Mouse (Mus musculus) lung, adult 2 months (tissue): ENCODE measurements around the gene Fam81b.

Experiments
- CTCF ChIP-seq: fragments of 200-500 bp; IDR thresholded peaks from 2 replicates; pipeline ENCODE4 v1.5.1; 2011; ENCODE audit warnings: mild to moderate bottlenecking, low read length, control low read depth; ENCODE audit not compliant: insufficient read depth
- POLR2A ChIP-seq: fragments of 200-500 bp; IDR thresholded peaks from 2 replicates; pipeline ENCODE4 v1.6.1; 2011; ENCODE audit warnings: low read depth, mild to moderate bottlenecking, control low read depth, low read length, borderline replicate concordance; ENCODE audit errors: extremely low read depth

DNA sequence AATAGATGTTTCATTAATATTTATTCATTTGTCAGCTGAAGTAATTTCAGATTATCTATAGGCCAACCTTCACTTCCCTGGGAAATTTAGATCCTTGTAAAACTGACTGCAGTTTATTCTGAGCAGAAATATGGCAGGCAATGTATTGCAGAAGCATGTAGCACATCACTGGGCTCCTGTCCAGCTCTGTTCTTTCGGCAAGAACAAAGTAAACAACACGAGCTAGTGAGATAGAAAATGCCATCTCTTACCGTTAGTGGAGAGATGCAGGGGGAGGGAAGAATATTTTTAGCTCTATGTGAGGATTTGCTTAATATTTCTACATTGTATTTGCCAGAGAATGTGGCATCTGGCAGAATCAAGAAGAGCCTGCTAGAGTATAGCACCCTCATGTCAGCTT, 13.8 kb upstream of the Fam81b start:
- TF ChIP-seq POLR2A (no peak), CTCF (no peak)
